Mouse (Mus musculus): ENCODE results near the gene Nol9. TPM values are rescaled to one million over a fixed set of nuclear protein-coding genes. Genes with fewer than 3 reads are reported as not detected.

The Nol9 gene
- 22.8 and 28.1 TPM in 2 replicates for polyA plus RNA-seq (2012; rRNA removed)

GRCm38 (mm10) chr4:152038985-152039830, at the start of gene Nol9:
TSS of gene Nol9 (plus strand) at chr4:152039321.
- H3K4me3 ChIP-seq (ENCODE audit: extremely low read depth, insufficient read depth, insufficient read length), result peak within 1 kb of the TSS; percentile 95
- peak; percentile 99 for TF ChIP-seq CTCF (IDR thresholded peaks at IDR 0.05; ENCODE audit: extremely low read depth, insufficient read depth, insufficient read length, insufficient replicate concordance)
- peak; percentile 81 for TF ChIP-seq POLR2A (IDR thresholded peaks at IDR 0.05; ENCODE audit: low read depth, low read length)
- no peaks in the 10 kb centered on the region for H3K27me3 ChIP-seq (ENCODE audit: control insufficient read depth, insufficient read depth, low read length)
- peak; percentile 74 to 92 for DNase-seq (ENCODE audit: low read depth in 1 of 2, low spot score in 2 of 2)
- H3K4me1 ChIP-seq (ENCODE audit: control insufficient read depth, insufficient read depth, insufficient read length), result peaks cover 6% of the 10 kb centered on the region; the same call in 1 of the 2 replicates
- WGBS, result 1% methylated on average over 86 of the region's 86 CpGs
- no peak within 1 kb of the TSS for H3K27ac ChIP-seq (ENCODE audit: insufficient read depth, low read length)
- peaks cover 6% of the 10 kb centered on the region for H3K36me3 ChIP-seq (ENCODE audit: control insufficient read depth, insufficient read depth, low read length)

- Histone ChIP-seq H3K4me1 (ENCODE audit: control insufficient read depth, insufficient read depth, insufficient read length) (peaks cover 5% of the 10 kb centered on the region; the same call in 1 of the 2 replicates), H3K27me3 (ENCODE audit: control insufficient read depth, insufficient read depth, low read length) (peaks cover 11% of the 10 kb centered on the region), H3K27ac (ENCODE audit: insufficient read depth, low read length) (no peak overlapping the region), H3K36me3 (ENCODE audit: control insufficient read depth, insufficient read depth, low read length) (0 out of 2 replicates have a peak, but pooled peaks cover 6% of the 10 kb centered on the region), H3K4me3 (ENCODE audit: extremely low read depth, insufficient read depth, insufficient read length) (no peak overlapping the region)
- no peak for TF ChIP-seq POLR2A (IDR thresholded peaks at IDR 0.05; ENCODE audit: low read depth, low read length)
- TF ChIP-seq CTCF (IDR thresholded peaks at IDR 0.05; ENCODE audit: extremely low read depth, insufficient read depth, insufficient read length, insufficient replicate concordance), result no peak
- DNase-seq (ENCODE audit: low read depth in 1 of 2, low spot score in 2 of 2), result no peak
- WGBS, result 96% methylated on average over 9 of the region's 9 CpGs
Measured at GRCm38 (mm10) chr4:151992091-151992490, 47.0 kb upstream of the Nol9 start.

DNA sequence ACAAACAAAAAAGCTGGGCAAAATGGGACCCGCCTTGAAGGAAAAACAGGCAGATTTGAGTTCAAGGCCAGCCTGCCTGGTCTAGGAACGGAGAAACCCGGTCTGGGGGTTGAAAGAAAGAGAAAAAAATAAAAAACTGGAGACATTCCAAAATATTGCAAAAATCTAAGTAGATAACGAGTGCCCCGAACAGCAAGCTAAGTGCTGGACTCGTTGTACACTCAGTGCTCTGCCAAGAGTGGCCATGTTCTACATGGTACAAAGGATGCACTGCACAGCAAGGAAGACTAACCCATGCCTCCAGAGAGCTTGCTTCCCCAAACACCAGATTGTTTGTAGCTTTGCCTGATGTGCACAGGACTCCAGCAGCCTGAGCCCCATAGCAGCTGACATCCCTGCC, 46.1 kb upstream of the Nol9 start:
- 0 out of 2 replicates have a peak, but pooled peaks cover 6% of the 10 kb centered on the region for H3K36me3 ChIP-seq (ENCODE audit: control insufficient read depth, insufficient read depth, low read length)
- TF ChIP-seq CTCF (IDR thresholded peaks at IDR 0.05; ENCODE audit: extremely low read depth, insufficient read depth, insufficient read length, insufficient replicate concordance) (no peak), POLR2A (IDR thresholded peaks at IDR 0.05; ENCODE audit: low read depth, low read length) (no peak)
- H3K27me3 ChIP-seq (ENCODE audit: control insufficient read depth, insufficient read depth, low read length), result peaks cover 11% of the 10 kb centered on the region
- no peak overlapping the region for H3K27ac ChIP-seq (ENCODE audit: insufficient read depth, low read length)
- H3K4me1 ChIP-seq (ENCODE audit: control insufficient read depth, insufficient read depth, insufficient read length), result peaks cover 2% of the 10 kb centered on the region; the same call in 1 of the 2 replicates
- WGBS, result 85% methylated on average over 6 of the region's 6 CpGs
- DNase-seq (ENCODE audit: low read depth in 1 of 2, low spot score in 2 of 2), result no peak
- no peak overlapping the region for H3K4me3 ChIP-seq (ENCODE audit: extremely low read depth, insufficient read depth, insufficient read length)

- no peak for DNase-seq (ENCODE audit: low read depth in 1 of 2, low spot score in 2 of 2)
- H3K4me3 ChIP-seq (ENCODE audit: extremely low read depth, insufficient read depth, insufficient read length), result peak overlapping the region; percentile 88
- peaks cover 11% of the 10 kb centered on the region for H3K27me3 ChIP-seq (ENCODE audit: control insufficient read depth, insufficient read depth, low read length)
- H3K4me1 ChIP-seq (ENCODE audit: control insufficient read depth, insufficient read depth, insufficient read length), result no peaks in the 10 kb centered on the region; the same call in 1 of the 2 replicates
- H3K36me3 ChIP-seq (ENCODE audit: control insufficient read depth, insufficient read depth, low read length), result 0 out of 2 replicates have a peak, but pooled peaks cover 6% of the 10 kb centered on the region
- no peak overlapping the region for H3K27ac ChIP-seq (ENCODE audit: insufficient read depth, low read length)
- TF ChIP-seq CTCF (IDR thresholded peaks at IDR 0.05; ENCODE audit: extremely low read depth, insufficient read depth, insufficient read length, insufficient replicate concordance), result no peak
- no peak for TF ChIP-seq POLR2A (IDR thresholded peaks at IDR 0.05; ENCODE audit: low read depth, low read length)
- 8% methylated on average over 61 of the region's 61 CpGs for WGBS
Measured at GRCm38 (mm10) chr4:151994228-151995171, 44.6 kb upstream of the Nol9 start.

GRCm38 (mm10) chr4:151995371-151996172, 43.5 kb upstream of the Nol9 start:
- peak overlapping the region; percentile 88 for H3K4me3 ChIP-seq (ENCODE audit: extremely low read depth, insufficient read depth, insufficient read length)
- H3K27ac ChIP-seq (ENCODE audit: insufficient read depth, low read length), result peak overlapping the region; percentile 30
- TF ChIP-seq POLR2A (IDR thresholded peaks at IDR 0.05; ENCODE audit: low read depth, low read length), result no peak
- no peak for TF ChIP-seq CTCF (IDR thresholded peaks at IDR 0.05; ENCODE audit: extremely low read depth, insufficient read depth, insufficient read length, insufficient replicate concordance)
- WGBS, result 2% methylated on average over 61 of the region's 111 CpGs
- H3K36me3 ChIP-seq (ENCODE audit: control insufficient read depth, insufficient read depth, low read length), result 0 out of 2 replicates have a peak, but pooled peaks cover 6% of the 10 kb centered on the region
- DNase-seq (ENCODE audit: low read depth in 1 of 2, low spot score in 2 of 2), result peak in 1 of 2 experiments; percentile 24
- peaks cover 11% of the 10 kb centered on the region for H3K27me3 ChIP-seq (ENCODE audit: control insufficient read depth, insufficient read depth, low read length)
- no peaks in the 10 kb centered on the region; the same call in 1 of the 2 replicates for H3K4me1 ChIP-seq (ENCODE audit: control insufficient read depth, insufficient read depth, insufficient read length)
